Mouse (Mus musculus) limb, embryonic 12.5 days (tissue): ENCODE results near the gene Prelid1. TPM values are rescaled to one million over a fixed set of nuclear protein-coding genes. Genes with fewer than 3 reads are reported as not detected.

Source experiments
- ATAC-seq: fragments of 200-750 bp; cut with Nextera tagmentation; 2 replicates; pipeline ENCODE4 v1.8.0; 2017; ENCODE audit warnings: low read depth, moderate TSS enrichment; ENCODE audit not compliant: insufficient number of reproducible peaks, insufficient read depth, low FRiP score, low TSS enrichment
- H3K27ac ChIP-seq: fragments of 300-500 bp; sonication (generic); 2 replicates; pipeline ENCODE4 v1.5.1; 2016; ENCODE audit warnings: mild to moderate bottlenecking, moderate library complexity
- H3K27me3 ChIP-seq: fragments of 300-500 bp; sonication (generic); 2 replicates; pipeline ENCODE4 v1.6.1; 2016; ENCODE audit warnings: mild to moderate bottlenecking, moderate library complexity
- H3K36me3 ChIP-seq: fragments of 300-500 bp; sonication (generic); 2 replicates; pipeline ENCODE4 v1.6.1; 2016; ENCODE audit warnings: mild to moderate bottlenecking, moderate library complexity
- H3K4me1 ChIP-seq: fragments of 300-500 bp; sonication (generic); replicated peaks from 2 replicates; pipeline ENCODE4 v1.6.1; 2016
- H3K4me2 ChIP-seq: fragments of 300-500 bp; sonication (generic); 2 replicates; pipeline ENCODE4 v1.6.1; 2016; ENCODE audit warnings: mild to moderate bottlenecking, moderate library complexity
- H3K4me3 ChIP-seq: fragments of 300-500 bp; sonication (generic); replicated peaks from 2 replicates; pipeline ENCODE4 v1.5.1; 2016; ENCODE audit warnings: mild to moderate bottlenecking
- H3K9ac ChIP-seq: fragments of 300-500 bp; sonication (generic); replicated peaks from 2 replicates; pipeline ENCODE4 v1.6.1; 2016; ENCODE audit warnings: mild to moderate bottlenecking, moderate library complexity
- H3K9me3 ChIP-seq: fragments of 300-500 bp; sonication (generic); 2 replicates; pipeline ENCODE4 v1.6.1; 2016; ENCODE audit warnings: mild to moderate bottlenecking, moderate library complexity
- WGBS: fragments of 180-500 bp; shearing (Covaris S2); methylation state at CpG from one replicate; pipeline ENCODE4 v1.1.7; 2016; 5-methylcytosine and 5-hydroxymethylcytosine counted together
- polyA plus RNA-seq: library from polyadenylated mRNA; unstranded; fragments of >200 nt; fragmentation: Nextera tagmentation; extraction: Ambion mirVana; gene quantifications from 2 replicates; pipeline ENCODE4 v1.2.1, GENCODE M21; 2016

Prelid1 gene
- 361 and 370 TPM in 2 replicates for polyA plus RNA-seq

- Histone ChIP-seq H3K9me3 (no peaks in the 10 kb centered on the region), H3K4me2 (peak within 1 kb of the TSS; percentile 94), H3K4me1 (peaks cover 32% of the 10 kb centered on the region), H3K27me3 (no peaks in the 10 kb centered on the region), H3K27ac (peak within 1 kb of the TSS; percentile 85), H3K4me3 (peak within 1 kb of the TSS; percentile 91), H3K9ac (peak within 1 kb of the TSS; percentile 95), H3K36me3 (peaks cover 75% of the 10 kb centered on the region)
- ATAC-seq, result no peak
- 86% methylated on average over 4 of the region's 4 CpGs for WGBS
Measured at GRCm38 (mm10) chr13:55319931-55320533, at the start of gene Prelid1. Gene Prelid1 (plus strand): TSS chr13:55320500.

GRCm38 (mm10) chr13:55277203-55277602 is 43.1 kb upstream of the Prelid1 start:
- 80% methylated on average over 5 of the region's 5 CpGs for WGBS
- H3K27me3 ChIP-seq, result no peaks in the 10 kb centered on the region
- no peak for ATAC-seq
- no peak overlapping the region for H3K9ac ChIP-seq
- no peak overlapping the region for H3K27ac ChIP-seq
- no peak overlapping the region for H3K4me3 ChIP-seq
- peaks cover 72% of the 10 kb centered on the region for H3K36me3 ChIP-seq
- no peaks in the 10 kb centered on the region for H3K9me3 ChIP-seq
- H3K4me2 ChIP-seq, result no peak overlapping the region
- H3K4me1 ChIP-seq, result no peaks in the 10 kb centered on the region

GRCm38 (mm10) chr13:55277646-55278045 is 42.7 kb upstream of the Prelid1 start:
- no peak overlapping the region for H3K9ac ChIP-seq
- ATAC-seq, result no peak
- no peaks in the 10 kb centered on the region for H3K9me3 ChIP-seq
- H3K27me3 ChIP-seq, result no peaks in the 10 kb centered on the region
- H3K4me3 ChIP-seq, result no peak overlapping the region
- no peaks in the 10 kb centered on the region for H3K4me1 ChIP-seq
- no peak overlapping the region for H3K4me2 ChIP-seq
- WGBS, result 94% methylated on average over 5 of the region's 5 CpGs
- no peak overlapping the region for H3K27ac ChIP-seq
- peaks cover 74% of the 10 kb centered on the region for H3K36me3 ChIP-seq

GRCm38 (mm10) chr13:55288854-55289253 is 31.4 kb upstream of the Prelid1 start:
- no peak for ATAC-seq
- H3K27me3 ChIP-seq, result no peaks in the 10 kb centered on the region
- peaks cover 86% of the 10 kb centered on the region for H3K36me3 ChIP-seq
- WGBS, result 88% methylated on average over 3 of the region's 3 CpGs
- no peak overlapping the region for H3K4me2 ChIP-seq
- H3K4me1 ChIP-seq, result no peaks in the 10 kb centered on the region
- H3K9me3 ChIP-seq, result no peaks in the 10 kb centered on the region
- no peak overlapping the region for H3K4me3 ChIP-seq
- no peak overlapping the region for H3K27ac ChIP-seq
- H3K9ac ChIP-seq, result no peak overlapping the region

- Histone ChIP-seq H3K27me3 (no peaks in the 10 kb centered on the region), H3K4me3 (no peak overlapping the region), H3K4me2 (no peak overlapping the region), H3K9me3 (no peaks in the 10 kb centered on the region), H3K4me1 (no peaks in the 10 kb centered on the region), H3K36me3 (peaks cover 94% of the 10 kb centered on the region), H3K27ac (no peak overlapping the region), H3K9ac (no peak overlapping the region)
- ATAC-seq, result no peak
- WGBS, result 88% methylated on average over 1 of the region's 1 CpGs
Measured at GRCm38 (mm10) chr13:55296760-55297159, 23.5 kb upstream of the Prelid1 start.

GRCm38 (mm10) chr13:55300913-55301312 is 19.4 kb upstream of the Prelid1 start:
- no peak for ATAC-seq
- Histone ChIP-seq H3K4me2 (no peak overlapping the region), H3K36me3 (peaks cover 95% of the 10 kb centered on the region), H3K9ac (no peak overlapping the region), H3K4me3 (no peak overlapping the region), H3K27ac (no peak overlapping the region), H3K4me1 (no peaks in the 10 kb centered on the region), H3K9me3 (no peaks in the 10 kb centered on the region), H3K27me3 (no peaks in the 10 kb centered on the region)
- 90% methylated on average over 5 of the region's 5 CpGs for WGBS

- Histone ChIP-seq H3K4me2 (no peak overlapping the region), H3K4me3 (no peak overlapping the region), H3K36me3 (peaks cover 98% of the 10 kb centered on the region), H3K27ac (no peak overlapping the region), H3K9ac (no peak overlapping the region), H3K4me1 (no peaks in the 10 kb centered on the region), H3K27me3 (no peaks in the 10 kb centered on the region), H3K9me3 (no peaks in the 10 kb centered on the region)
- no peak for ATAC-seq
- WGBS, result 93% methylated on average over 8 of the region's 8 CpGs
Measured at GRCm38 (mm10) chr13:55312028-55312630, 8.2 kb upstream of the Prelid1 start.

- Histone ChIP-seq H3K27me3 (no peaks in the 10 kb centered on the region), H3K4me2 (no peak overlapping the region), H3K4me3 (no peak overlapping the region), H3K9me3 (no peaks in the 10 kb centered on the region), H3K36me3 (peaks cover 98% of the 10 kb centered on the region), H3K27ac (no peak overlapping the region), H3K4me1 (no peaks in the 10 kb centered on the region), H3K9ac (no peak overlapping the region)
- 93% methylated on average over 9 of the region's 9 CpGs for WGBS
- ATAC-seq, result no peak
Measured at GRCm38 (mm10) chr13:55313051-55313450, 7.2 kb upstream of the Prelid1 start.

- H3K27ac ChIP-seq, result no peak overlapping the region
- H3K4me1 ChIP-seq, result peaks cover 3% of the 10 kb centered on the region; the same call in 1 of the 2 replicates
- H3K4me2 ChIP-seq, result no peak overlapping the region
- no peaks in the 10 kb centered on the region for H3K9me3 ChIP-seq
- no peak for ATAC-seq
- H3K4me3 ChIP-seq, result no peak overlapping the region
- no peaks in the 10 kb centered on the region for H3K27me3 ChIP-seq
- no peak overlapping the region for H3K9ac ChIP-seq
- peaks cover 95% of the 10 kb centered on the region for H3K36me3 ChIP-seq
- WGBS, result 79% methylated on average over 2 of the region's 2 CpGs
Measured at GRCm38 (mm10) chr13:55314891-55315412, 5.3 kb upstream of the Prelid1 start.

- no peak overlapping the region for H3K4me3 ChIP-seq
- H3K27ac ChIP-seq, result no peak overlapping the region
- H3K36me3 ChIP-seq, result peaks cover 76% of the 10 kb centered on the region
- no peak overlapping the region for H3K4me2 ChIP-seq
- H3K9ac ChIP-seq, result no peak overlapping the region
- peaks cover 25% of the 10 kb centered on the region for H3K4me1 ChIP-seq
- no peak for ATAC-seq
- H3K27me3 ChIP-seq, result no peaks in the 10 kb centered on the region
- H3K9me3 ChIP-seq, result no peaks in the 10 kb centered on the region
- 78% methylated on average over 3 of the region's 3 CpGs for WGBS
Measured at GRCm38 (mm10) chr13:55318351-55318750, 1.9 kb upstream of the Prelid1 start.

- Histone ChIP-seq H3K4me2 (peak within 1 kb of the TSS; percentile 94), H3K36me3 (peaks cover 75% of the 10 kb centered on the region), H3K9me3 (no peaks in the 10 kb centered on the region), H3K4me3 (peak within 1 kb of the TSS; percentile 91), H3K9ac (peak within 1 kb of the TSS; percentile 95), H3K4me1 (peaks cover 32% of the 10 kb centered on the region), H3K27ac (peak within 1 kb of the TSS; percentile 85), H3K27me3 (no peaks in the 10 kb centered on the region)
- ATAC-seq, result peak; percentile 84
- under 1% methylated on average over 73 of the region's 73 CpGs for WGBS
Measured at GRCm38 (mm10) chr13:55321434-55322129, 1.3 kb downstream of the Prelid1 start, which contains the start of gene Rab24. Gene Rab24 (minus strand): TSS chr13:55321946.
